Mouse (Mus musculus) induced T-regulatory cell, adult 2 months (primary cell): ENCODE results near the gene Lats1.
A peak's percentile ranks its signal among the peaks of the same experiment; 100 is the strongest.

Source experiments
- DNase-seq: peaks from one replicate; pipeline ENCODE4 v3.0.0-alpha.2; 2012; ENCODE audit warnings: low read depth

The Lats1 gene

GRCm38 (mm10) chr10:7680731-7681301, at the start of gene Lats1, which contains the start of gene Pcmt1:
Gene Lats1, plus strand, starts transcription at chr10:7681214.
Gene Pcmt1, minus strand, starts transcription at chr10:7681136.
- peak; percentile 90 for DNase-seq

GRCm38 (mm10) chr10:7640366-7640765, 40.6 kb upstream of the Lats1 start:
- DNase-seq: no peak

- no peak for DNase-seq
Measured at GRCm38 (mm10) chr10:7645911-7646310, 35.1 kb upstream of the Lats1 start.

GRCm38 (mm10) chr10:7649059-7649458, 32.0 kb upstream of the Lats1 start:
- no peak for DNase-seq

- DNase-seq: no peak
Measured at GRCm38 (mm10) chr10:7651057-7651456, 30.0 kb upstream of the Lats1 start.

- peak; percentile 83 for DNase-seq
Measured at GRCm38 (mm10) chr10:7662471-7663141, 18.4 kb upstream of the Lats1 start.

GRCm38 (mm10) chr10:7663159-7664026, 17.6 kb upstream of the Lats1 start:
- DNase-seq: peak; percentile 93

GRCm38 (mm10) chr10:7664027-7664526, 16.9 kb upstream of the Lats1 start:
- peak; percentile 46 for DNase-seq

- no peak for DNase-seq
Measured at GRCm38 (mm10) chr10:7664889-7665288, 16.1 kb upstream of the Lats1 start.

GRCm38 (mm10) chr10:7667342-7667802, 13.6 kb upstream of the Lats1 start, which contains the start of gene Nup43:
Gene Nup43, plus strand, starts transcription at chr10:7667503.
- peak; percentile 95 for DNase-seq

- DNase-seq: peak; percentile 70
Measured at GRCm38 (mm10) chr10:7673673-7674072, 7.3 kb upstream of the Lats1 start.

GRCm38 (mm10) chr10:7681343-7682025, 470 bp downstream of the Lats1 start:
- peak; percentile 75 for DNase-seq

- no peak for DNase-seq
Measured at GRCm38 (mm10) chr10:7682249-7682648, 1.2 kb downstream of the Lats1 start.

- DNase-seq: no peak
Measured at GRCm38 (mm10) chr10:7686902-7687301, 5.9 kb downstream of the Lats1 start.

GRCm38 (mm10) chr10:7695286-7695685, 14.3 kb downstream of the Lats1 start:
- DNase-seq: peak; percentile 48

GRCm38 (mm10) chr10:7700120-7700519, 19.1 kb downstream of the Lats1 start:
- DNase-seq: no peak

- no peak for DNase-seq
Measured at GRCm38 (mm10) chr10:7702586-7702985, 21.6 kb downstream of the Lats1 start.

- no peak for DNase-seq
Measured at GRCm38 (mm10) chr10:7710121-7710520, 29.1 kb downstream of the Lats1 start.

GRCm38 (mm10) chr10:7712506-7712905, 31.5 kb downstream of the Lats1 start:
- no peak for DNase-seq

GRCm38 (mm10) chr10:7715056-7715455, 34.0 kb downstream of the Lats1 start:
- no peak for DNase-seq

- peak; percentile 99 for DNase-seq
Measured at GRCm38 (mm10) chr10:7725751-7726500, 44.9 kb downstream of the Lats1 start, which contains the start of gene Katna1. Gene Katna1, plus strand, starts transcription at chr10:7726000.
